Mouse (Mus musculus) cerebellum, postnatal 25 days (tissue): Measurements from ENCODE around the gene Bspry.
A peak's percentile ranks its signal among the peaks of the same experiment; 100 is the strongest.
"Not testable (repeated sequence)": the region's sequence is repeated elsewhere in the genome, so short reads cannot be mapped to it uniquely, and the experiment has no call there.

ENCODE experiments used
- DNase-seq, 2 experiments: peaks; one replicate each; pipeline ENCODE4 v3.0.0; 2021; ENCODE audit warnings: mixed read lengths in 2 of 2

Gene Bspry

DNA sequence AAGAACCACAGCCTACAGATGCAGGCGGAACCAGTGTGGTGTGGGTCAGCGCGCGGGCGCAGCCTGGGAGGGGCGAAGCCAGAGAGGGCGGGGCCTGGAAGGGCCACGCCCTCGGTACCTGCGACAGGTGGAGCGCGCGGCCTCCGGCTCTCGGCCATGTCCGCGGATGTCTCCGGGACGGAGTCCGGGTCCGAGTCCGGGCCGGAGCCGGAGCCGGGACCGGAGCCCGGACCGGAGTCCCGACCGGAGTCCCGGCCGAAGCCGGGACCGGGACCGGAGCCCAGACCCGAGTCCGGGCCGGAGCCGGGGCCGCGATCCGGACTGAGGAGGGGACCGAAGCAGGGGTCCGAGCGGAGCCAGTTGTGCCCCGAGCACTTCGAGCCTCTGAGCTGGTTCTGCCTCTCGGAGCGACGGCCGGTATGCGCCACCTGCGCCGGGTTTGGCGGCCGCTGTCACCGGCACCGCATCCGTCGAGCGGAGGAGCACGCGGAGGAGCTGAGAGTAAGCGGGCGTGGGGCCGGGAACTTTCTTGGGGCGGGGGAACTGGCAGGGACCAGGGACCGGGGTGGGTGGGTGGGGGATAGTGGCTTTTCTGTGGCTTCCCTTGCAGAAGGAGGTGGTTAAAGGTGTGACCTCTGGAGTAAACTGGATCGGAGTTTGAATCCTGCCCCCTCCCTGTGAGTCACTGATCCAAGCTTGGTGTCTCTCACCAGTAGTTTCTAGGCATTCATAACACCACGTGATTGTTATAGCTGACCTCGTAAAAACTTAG, at the start of gene Bspry:
Bspry (plus strand) TSS at position 117 of the 772 bp plus-strand sequence.
- DNase-seq = peak; percentile 39 to 62

GRCm38 (mm10) chr4:62430678-62431077, 49.2 kb upstream of the Bspry start:
- no peak for DNase-seq

DNA sequence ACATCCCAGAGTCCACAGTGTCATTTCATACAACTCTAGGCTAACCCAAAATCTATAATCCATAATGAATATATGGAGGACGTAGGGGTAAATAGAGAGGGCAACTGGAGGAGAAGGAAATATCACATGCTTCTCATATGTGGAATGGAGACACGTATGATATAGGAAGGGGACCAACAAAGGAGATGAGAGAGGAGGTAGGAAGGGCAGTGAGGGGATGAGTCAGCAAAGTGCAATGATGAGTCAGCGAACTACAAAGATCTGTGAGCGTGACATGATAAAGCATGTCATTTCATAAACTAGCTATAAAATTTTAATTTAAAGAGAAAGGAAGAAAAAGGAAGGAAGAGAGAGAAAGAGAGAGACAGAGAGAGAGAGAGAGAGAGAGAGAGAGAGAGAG, 48.3 kb upstream of the Bspry start:
- DNase-seq = no peak

DNA sequence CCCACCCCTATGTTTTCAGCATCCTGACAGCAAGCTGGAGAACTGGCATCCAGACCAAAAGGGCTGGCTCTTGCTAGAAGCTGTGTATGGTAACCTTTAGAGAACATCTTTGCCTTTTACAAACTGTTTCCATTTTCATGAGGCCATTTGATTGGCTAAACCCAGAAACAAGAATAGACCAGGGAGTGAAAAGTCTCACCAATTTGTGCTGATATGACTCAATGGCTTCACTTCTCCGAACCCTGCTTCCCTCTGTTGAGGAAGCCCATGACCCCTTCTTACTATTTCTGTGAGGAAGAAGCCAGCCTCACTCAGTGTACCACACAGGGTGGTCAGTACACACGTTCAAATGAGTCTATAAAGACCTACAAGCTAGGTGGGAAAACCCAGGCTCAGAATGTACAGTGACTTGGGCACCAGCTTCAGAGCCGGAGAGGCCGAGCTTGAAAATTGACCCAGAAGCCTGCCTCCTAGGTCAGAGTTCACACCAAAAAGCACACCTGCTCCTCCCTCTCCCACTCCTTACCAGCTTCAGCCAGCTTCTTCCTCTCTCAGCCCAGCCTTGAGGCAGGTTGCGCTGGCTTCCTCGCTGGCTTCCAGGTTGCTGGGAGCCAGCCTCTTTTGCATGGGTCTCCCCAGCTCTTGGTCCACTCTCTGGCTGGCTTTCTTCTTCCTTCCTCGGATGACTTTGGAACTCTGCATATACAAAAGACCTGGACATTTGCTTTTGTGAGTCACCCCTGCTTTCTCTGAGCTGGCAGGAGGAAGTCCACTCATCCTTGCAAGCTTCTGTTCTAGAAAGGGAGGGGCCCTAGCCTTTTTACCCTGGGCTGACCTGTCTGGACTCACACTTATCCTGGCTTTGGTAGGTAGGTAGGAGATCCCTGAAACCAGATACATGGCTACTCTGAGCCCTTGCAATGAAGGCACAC, 45.6 kb upstream of the Bspry start:
- no peak for DNase-seq

DNA sequence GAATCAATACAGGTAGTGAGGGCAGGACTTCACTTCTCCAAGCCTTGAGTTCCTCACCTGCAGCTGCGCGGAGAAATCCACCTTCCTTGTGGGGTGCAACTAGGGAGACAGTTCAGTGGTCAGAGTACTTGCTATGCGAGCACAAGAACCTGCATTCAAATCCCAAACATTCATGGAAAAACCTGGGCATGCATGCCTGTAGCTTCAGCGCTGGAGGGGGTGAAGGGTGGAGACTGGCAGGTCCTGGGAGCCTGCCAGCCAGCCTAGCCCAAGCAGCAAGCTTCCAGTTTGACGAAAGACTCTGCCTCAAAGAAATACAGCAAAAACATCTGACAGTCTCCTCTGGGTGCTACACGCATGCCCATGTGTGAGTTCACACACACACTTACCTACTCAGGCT, 44.8 kb upstream of the Bspry start, which contains the start of gene Rnf183:
Rnf183 (minus strand) TSS at position 172 of the 400 bp plus-strand sequence.
- DNase-seq = no peak

- no peak for DNase-seq
Observed at GRCm38 (mm10) chr4:62437256-62437778, 42.5 kb upstream of the Bspry start.

DNA sequence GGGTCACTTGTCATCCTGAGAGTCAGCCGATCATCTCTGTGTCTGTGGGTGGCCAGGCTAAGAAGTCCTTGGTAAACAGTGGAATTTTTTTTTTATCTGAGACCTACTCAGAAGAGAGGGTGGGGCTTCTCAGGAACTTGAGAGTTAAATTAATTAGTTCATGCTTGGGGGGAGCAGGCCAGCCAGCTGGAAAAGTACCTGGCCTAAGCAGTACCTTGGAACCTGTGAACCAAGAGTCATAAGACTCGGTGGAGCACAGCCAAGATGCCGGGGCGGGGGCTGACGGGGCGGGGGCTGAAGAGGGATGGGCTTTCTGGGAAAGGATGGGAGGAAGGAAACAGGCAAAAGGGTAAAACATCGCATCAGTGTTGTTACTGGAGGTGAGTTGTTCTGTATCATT, 42.0 kb upstream of the Bspry start:
- DNase-seq = no peak

GRCm38 (mm10) chr4:62439793-62440192, 40.1 kb upstream of the Bspry start:
- DNase-seq = no peak

DNA sequence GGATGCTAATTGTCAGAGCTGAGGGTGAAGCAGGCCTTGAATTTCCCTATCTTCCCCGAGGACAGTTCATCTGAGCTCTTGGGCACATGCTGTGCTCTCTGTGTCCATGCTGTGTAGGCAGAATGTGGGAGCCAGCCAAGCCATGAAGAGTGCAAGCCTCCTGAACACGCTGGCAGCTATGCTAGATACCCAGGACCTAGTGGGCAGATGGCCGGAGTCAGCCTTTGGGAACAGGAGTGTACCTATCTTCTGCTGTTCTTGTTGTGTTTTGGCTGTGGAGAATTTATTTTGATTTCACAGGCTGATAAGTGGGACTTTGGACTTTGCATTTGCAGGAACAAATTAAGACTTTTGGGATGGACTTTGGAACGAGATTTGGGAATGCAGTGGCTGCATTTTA, 39.3 kb upstream of the Bspry start:
- peak; percentile 86 to 88 for DNase-seq

DNA sequence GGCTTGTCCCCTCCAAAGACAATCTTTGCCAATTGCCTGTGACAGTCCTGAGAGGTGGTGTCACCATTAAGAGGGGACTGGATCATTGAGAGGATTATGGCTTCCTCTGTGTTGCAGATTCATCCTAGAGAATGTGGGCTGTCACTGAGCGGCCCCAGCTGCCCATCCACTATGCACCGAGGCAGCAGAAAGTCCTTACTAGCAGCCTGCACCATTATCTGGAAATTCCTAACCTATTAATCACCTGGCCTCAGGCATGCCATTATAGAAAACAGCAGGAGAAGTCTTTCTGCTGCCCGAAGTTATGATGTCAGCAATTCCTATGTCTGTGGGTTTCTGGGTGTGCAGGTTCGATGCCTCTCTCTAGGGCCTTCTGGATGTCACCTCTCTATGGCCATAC, 38.9 kb upstream of the Bspry start:
- DNase-seq = peak in 1 of 2 experiments; percentile 16

- DNase-seq = peak; percentile 38 to 61
Observed at GRCm38 (mm10) chr4:62454995-62455394, 24.9 kb upstream of the Bspry start.

DNA sequence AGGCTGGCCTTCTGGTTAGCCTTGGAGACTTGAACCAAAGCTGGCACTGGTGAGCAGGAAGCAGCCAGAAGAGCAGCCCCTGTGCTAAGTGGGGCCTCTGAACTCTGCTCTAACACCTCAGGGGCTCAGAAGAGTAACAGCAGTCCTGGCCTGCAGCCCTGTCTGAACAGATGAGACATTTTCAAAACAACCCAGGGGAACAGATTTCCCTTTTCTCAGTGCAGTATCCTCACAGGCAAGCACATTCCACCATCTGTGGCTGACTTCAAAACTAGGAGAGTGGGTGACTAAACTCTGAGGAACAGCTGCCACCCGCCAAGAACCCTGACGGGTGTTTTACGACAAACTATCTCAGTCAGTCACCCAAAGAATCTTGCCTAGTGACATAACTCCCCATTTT, 20.8 kb upstream of the Bspry start:
- DNase-seq = no peak

- DNase-seq = no peak
Observed at GRCm38 (mm10) chr4:62460348-62460747, 19.5 kb upstream of the Bspry start.

DNA sequence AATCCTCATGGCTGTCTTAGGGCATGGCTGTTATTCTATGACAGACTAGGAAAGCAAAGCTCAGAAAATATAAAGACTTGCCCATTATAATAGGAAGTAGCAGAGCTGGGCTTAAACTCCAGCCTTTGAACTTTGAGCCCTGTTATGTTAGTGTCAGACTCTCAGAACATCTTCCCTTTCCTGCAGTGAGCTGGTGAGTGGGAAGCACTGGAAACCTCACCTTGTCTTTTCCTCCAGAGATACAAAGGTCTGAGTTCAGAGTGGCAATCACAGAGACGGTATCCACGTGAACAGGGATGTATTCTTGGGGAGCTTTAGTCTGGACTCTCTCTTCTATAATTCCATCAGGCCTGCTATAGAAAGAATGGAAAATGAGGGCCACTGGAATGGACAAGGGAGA, 16.7 kb upstream of the Bspry start:
- DNase-seq = no peak

- DNase-seq = no peak
Observed at GRCm38 (mm10) chr4:62468158-62468557, 11.7 kb upstream of the Bspry start.

DNA sequence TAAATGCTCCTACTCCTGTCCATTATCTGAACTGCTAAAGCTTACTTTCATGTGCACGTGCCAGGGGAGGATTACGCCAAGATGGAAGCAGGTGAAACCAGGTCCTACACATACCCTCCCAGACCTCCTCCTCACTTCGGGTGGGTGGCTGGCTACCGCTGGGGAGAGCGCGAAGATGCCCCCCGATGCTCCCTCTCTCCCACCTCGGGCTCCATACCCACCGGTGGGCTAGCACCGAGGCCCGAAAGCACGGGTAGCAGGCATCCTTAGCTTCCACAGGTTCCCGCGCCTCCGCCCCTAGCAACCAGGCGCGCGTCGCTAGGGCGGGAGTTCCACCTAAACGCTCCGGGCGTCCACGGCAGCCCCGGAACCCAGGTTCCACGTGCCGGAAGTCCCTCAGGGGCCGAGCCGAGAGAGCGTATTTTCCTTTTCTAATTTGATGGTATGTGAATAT, 9.2 kb upstream of the Bspry start, which contains the start of gene Wdr31:
Wdr31 (minus strand) TSS at position 299 of the 454 bp plus-strand sequence.
- DNase-seq = peak; percentile 87 to 88

DNA sequence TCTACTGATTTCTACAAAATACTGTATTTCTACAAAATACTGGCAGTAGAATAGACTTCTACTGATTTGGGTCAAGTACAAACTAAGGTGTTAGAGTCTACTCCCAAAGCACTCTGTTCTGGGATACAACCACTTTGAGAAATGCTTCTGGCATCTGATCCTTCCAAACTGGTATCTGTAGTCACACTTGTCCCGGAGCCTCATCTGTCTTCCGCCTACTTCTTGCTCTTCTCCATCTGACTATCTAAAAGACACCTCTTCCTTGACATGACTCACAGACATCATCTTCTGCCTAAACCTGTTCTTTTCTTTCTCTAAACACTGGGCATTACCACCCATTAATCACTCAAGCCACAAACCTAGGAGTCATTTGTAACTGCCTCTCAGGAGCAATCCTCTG, 7.8 kb upstream of the Bspry start:
- no peak for DNase-seq

- no peak for DNase-seq
Observed at GRCm38 (mm10) chr4:62475131-62475530, 4.7 kb upstream of the Bspry start.

- no peak for DNase-seq
Observed at GRCm38 (mm10) chr4:62475793-62476192, 4.1 kb upstream of the Bspry start.

- DNase-seq = no peak
Observed at GRCm38 (mm10) chr4:62477542-62478244, 2.2 kb upstream of the Bspry start.

DNA sequence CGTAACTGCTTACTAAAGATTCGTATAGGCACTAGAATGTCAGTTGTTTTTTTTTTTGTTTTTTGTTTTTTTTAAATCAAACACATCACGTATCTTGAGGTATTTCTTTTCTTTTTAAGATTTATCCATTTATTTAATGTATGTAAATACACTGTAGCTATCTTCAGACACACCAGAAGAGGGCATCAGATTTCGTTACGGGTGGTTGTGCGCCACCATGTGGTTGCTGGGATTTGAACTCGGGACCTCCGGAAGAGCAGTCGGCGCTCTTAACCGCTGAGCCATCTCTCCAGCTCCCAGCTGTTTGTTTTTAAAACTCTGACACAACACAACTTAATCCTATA, 288 bp upstream of the Bspry start:
- DNase-seq = not testable (repeated sequence)

- no peak for DNase-seq
Observed at GRCm38 (mm10) chr4:62480709-62481605, 1.1 kb downstream of the Bspry start.
